Mouse (Mus musculus): ENCODE results near the gene Mtmr11. TPM values are rescaled to one million over a fixed set of nuclear protein-coding genes. Genes with fewer than 3 reads are reported as not detected.

Mtmr11 gene
- 1 to 10 TPM; 4.3 to 5.3 TPM for total RNA-seq (2021)
- long read RNA-seq, experiment 1, partial matches to known transcripts: 0 of 4 reads
- long read RNA-seq, experiment 1, other reads (novel, unspliced or antisense): 3 of 4 reads
- long read RNA-seq, experiment 2, partial matches to known transcripts: 1 of 5 reads
- long read RNA-seq, experiment 2, other reads (novel, unspliced or antisense): 2 of 5 reads

- Histone ChIP-seq H3K27ac (peak within 1 kb of the TSS; percentile 68), H3K4me3 (peak within 1 kb of the TSS; percentile 58)
- TF ChIP-seq CTCF (conservative IDR thresholded peaks at IDR 0.05): no peak
- DNase-seq (ENCODE audit: low spot score in 2 of 2): no peak
Measured at GRCm38 (mm10) chr3:96161869-96162840, at the start of gene Mtmr11. Gene Mtmr11 (plus strand): TSS chr3:96162004.

- TF ChIP-seq CTCF (conservative IDR thresholded peaks at IDR 0.05): no peak
- H3K27ac ChIP-seq: peak overlapping the region; percentile 54; the same call in 1 of the 2 replicates
- no peak for DNase-seq (ENCODE audit: low spot score in 2 of 2)
- no peak overlapping the region for H3K4me3 ChIP-seq
Measured at GRCm38 (mm10) chr3:96113251-96113650, 48.6 kb upstream of the Mtmr11 start.

GRCm38 (mm10) chr3:96118142-96118541, 43.7 kb upstream of the Mtmr11 start:
- no peak for DNase-seq (ENCODE audit: low spot score in 2 of 2)
- no peak for TF ChIP-seq CTCF (conservative IDR thresholded peaks at IDR 0.05)

GRCm38 (mm10) chr3:96118702-96119101, 43.1 kb upstream of the Mtmr11 start:
- no peak for DNase-seq (ENCODE audit: low spot score in 2 of 2)
- H3K27ac ChIP-seq: peak overlapping the region; percentile 28
- no peak for TF ChIP-seq CTCF (conservative IDR thresholded peaks at IDR 0.05)

More at GRCm38 (mm10) chr3:96118142-96118541, 43.7 kb upstream of the Mtmr11 start:
- H3K4me3 ChIP-seq: no peak overlapping the region
- peak overlapping the region; percentile 28 for H3K27ac ChIP-seq

GRCm38 (mm10) chr3:96124235-96124634, 37.6 kb upstream of the Mtmr11 start:
- no peak for DNase-seq (ENCODE audit: low spot score in 2 of 2)
- Histone ChIP-seq H3K4me3 (no peak overlapping the region), H3K27ac (no peak overlapping the region)
- TF ChIP-seq CTCF (conservative IDR thresholded peaks at IDR 0.05): no peak

More at GRCm38 (mm10) chr3:96118702-96119101, 43.1 kb upstream of the Mtmr11 start:
- H3K4me3 ChIP-seq: no peak overlapping the region

GRCm38 (mm10) chr3:96128128-96128527, 33.7 kb upstream of the Mtmr11 start:
- H3K27ac ChIP-seq: no peak overlapping the region
- no peak overlapping the region for H3K4me3 ChIP-seq
- no peak for TF ChIP-seq CTCF (conservative IDR thresholded peaks at IDR 0.05)
- DNase-seq (ENCODE audit: low spot score in 2 of 2): no peak

- Histone ChIP-seq H3K27ac (no peak overlapping the region), H3K4me3 (no peak overlapping the region)
- no peak for DNase-seq (ENCODE audit: low spot score in 2 of 2)
- no peak for TF ChIP-seq CTCF (conservative IDR thresholded peaks at IDR 0.05)
Measured at GRCm38 (mm10) chr3:96132478-96132877, 29.3 kb upstream of the Mtmr11 start.

GRCm38 (mm10) chr3:96133327-96133905, 28.4 kb upstream of the Mtmr11 start:
- no peak overlapping the region for H3K4me3 ChIP-seq
- TF ChIP-seq CTCF (conservative IDR thresholded peaks at IDR 0.05): no peak
- no peak for DNase-seq (ENCODE audit: low spot score in 2 of 2)
- H3K27ac ChIP-seq: no peak overlapping the region

- H3K4me3 ChIP-seq: no peak overlapping the region
- no peak overlapping the region for H3K27ac ChIP-seq
- no peak for DNase-seq (ENCODE audit: low spot score in 2 of 2)
- TF ChIP-seq CTCF (conservative IDR thresholded peaks at IDR 0.05): no peak
Measured at GRCm38 (mm10) chr3:96135011-96135410, 26.8 kb upstream of the Mtmr11 start.

- peak; percentile 54 to 72 for DNase-seq (ENCODE audit: low spot score in 2 of 2)
- H3K27ac ChIP-seq: peak overlapping the region; percentile 83
Measured at GRCm38 (mm10) chr3:96147950-96148349, 13.9 kb upstream of the Mtmr11 start.

GRCm38 (mm10) chr3:96151836-96152235, 10.0 kb upstream of the Mtmr11 start:
- DNase-seq (ENCODE audit: low spot score in 2 of 2): no peak
- no peak for TF ChIP-seq CTCF (conservative IDR thresholded peaks at IDR 0.05)
- no peak overlapping the region for H3K4me3 ChIP-seq
- no peak overlapping the region for H3K27ac ChIP-seq

More at GRCm38 (mm10) chr3:96147950-96148349, 13.9 kb upstream of the Mtmr11 start:
- TF ChIP-seq CTCF (conservative IDR thresholded peaks at IDR 0.05): peak; percentile 92
- no peak overlapping the region for H3K4me3 ChIP-seq

GRCm38 (mm10) chr3:96152611-96153010, 9.2 kb upstream of the Mtmr11 start:
- Histone ChIP-seq H3K4me3 (no peak overlapping the region), H3K27ac (no peak overlapping the region)
- no peak for TF ChIP-seq CTCF (conservative IDR thresholded peaks at IDR 0.05)
- DNase-seq (ENCODE audit: low spot score in 2 of 2): no peak

- DNase-seq (ENCODE audit: low spot score in 2 of 2): no peak
- TF ChIP-seq CTCF (conservative IDR thresholded peaks at IDR 0.05): no peak
- no peak overlapping the region for H3K27ac ChIP-seq
Measured at GRCm38 (mm10) chr3:96155501-96155900, 6.3 kb upstream of the Mtmr11 start.

More at GRCm38 (mm10) chr3:96155501-96155900, 6.3 kb upstream of the Mtmr11 start:
- H3K4me3 ChIP-seq: no peak overlapping the region

All from layer of hippocampus, adult 2 months (tissue).